In genomic region chr7:44925468-44925867, GRCm38 (mm10) we compare ENCODE assay signal across 10 mouse cellular contexts. TPM values are rescaled to one million over a fixed set of nuclear protein-coding genes. Genes with fewer than 3 reads are reported as not detected.
DNase-seq lines count a peak whose midpoint lies in the region; ATAC-seq lines count a peak whose summit lies in the region.
"Had no signal": no experiment of that assay in that cellular context is flagged by ENCODE, and none has a peak within 500 bp of the region (broad histone marks: within the 10 kb centered on the region; RNA-seq: fewer than 3 reads in every experiment).

No protein-coding gene starts in this region.

- ATAC-seq in heart, embryonic 11.5 days (replicated peaks; ENCODE audit: insufficient number of reproducible peaks, low FRiP score, low TSS enrichment), result no peak
- no peak for ATAC-seq in erythroid progenitor cell, adult 5-6 weeks (replicated peaks; ENCODE audit: low FRiP score, poor library complexity, severe bottlenecking)

- H3K9me3 ChIP-seq in heart, embryonic 11.5 days (replicated peaks; ENCODE audit: control insufficient read depth, low read length), result no peaks in the 10 kb centered on the region

- no peaks in the 10 kb centered on the region for H3K27me3 ChIP-seq in heart, embryonic 11.5 days (ENCODE audit: control insufficient read depth, insufficient read depth, low read length)

- WGBS in heart, embryonic 11.5 days (ENCODE audit: insufficient replicate concordance), result 74% methylated on average over 3 of the region's 3 CpGs

- H3K4me3 ChIP-seq in heart, embryonic 11.5 days (ENCODE audit: low read depth, low read length), result no peak overlapping the region
- H3K4me3 ChIP-seq: myocyte had no signal

- no peak overlapping the region for H3K9ac ChIP-seq in heart, embryonic 11.5 days (ENCODE audit: low read depth, low read length)

- peaks cover 23% of the 10 kb centered on the region for H3K36me3 ChIP-seq in heart, embryonic 11.5 days (ENCODE audit: control insufficient read depth, insufficient read depth, low read length)

- H3K4me1 ChIP-seq in heart, embryonic 11.5 days (ENCODE audit: control insufficient read depth, insufficient read depth, low read length), result peaks cover 14% of the 10 kb centered on the region

- no peak overlapping the region for H3K27ac ChIP-seq in heart, embryonic 11.5 days (ENCODE audit: low read depth, low read length)

- intact Hi-C loops in heart, postnatal 10 days (cut with DNase I), result no loop called here

- peak; percentile 30 to 45 for DNase-seq in heart, postnatal 10 days
- DNase-seq in urinary bladder, postnatal 14 days (ENCODE audit: low spot score), result peak; percentile 33
- DNase-seq in urinary bladder, adult 2 months (ENCODE audit: low spot score), result no peak
- peak; percentile 30 for DNase-seq in forelimb bud, embryonic 11.5 days (ENCODE audit: low read depth, low spot score)
- no peak for DNase-seq in heart, adult 8-10 months (ENCODE audit: low spot score)
- no peak for DNase-seq in urinary bladder, adult 18-20 months (ENCODE audit: low spot score in 2 of 2)

- H3K4me2 ChIP-seq in heart, embryonic 11.5 days, result no peak overlapping the region

RNA-seq across cellular contexts. Expression of gene Ap2a1, which starts 3.8 kb away (rescaled TPM):
- total RNA-seq in heart, postnatal 10 days (2021), result 10 to 100 TPM; 90.9 to 91.1 TPM
- 69.1 and 77.3 TPM in 2 replicates for polyA plus RNA-seq in heart, embryonic 11.5 days (2014; fragmentation: Nextera tagmentation; extraction: Ambion mirVana)
- polyA plus RNA-seq in urinary bladder, adult 2 months (2012; rRNA removed), result 74.2 and 77.7 TPM in 2 replicates
- total RNA-seq in erythroid progenitor cell, adult 5-6 weeks (2015; ENCODE audit: low replicate concordance), result 93.0 and 93.9 TPM in 2 replicates
- total RNA-seq in erythroid progenitor cell, adult 5-6 weeks (2017; ENCODE audit: low replicate concordance), result 46.2 and 74.2 TPM in 2 replicates
- total RNA-seq in heart, adult 8-10 months (2022), result 10 to 100 TPM; 61.0 to 74.9 (median 67.2) TPM

RNA-seq across cellular contexts. Expression of gene Tsks, which starts 17.5 kb away (rescaled TPM):
- total RNA-seq in heart, postnatal 10 days (2021), result not detected
- not detected in 2 replicates for polyA plus RNA-seq in heart, embryonic 11.5 days (2014; fragmentation: Nextera tagmentation; extraction: Ambion mirVana)
- 0.03 and 0.08 TPM in 2 replicates for polyA plus RNA-seq in urinary bladder, adult 2 months (2012; rRNA removed)
- total RNA-seq in erythroid progenitor cell, adult 5-6 weeks (2015; ENCODE audit: low replicate concordance), result not detected in 2 replicates
- total RNA-seq in erythroid progenitor cell, adult 5-6 weeks (2017; ENCODE audit: low replicate concordance), result not detected in 2 replicates
- not detected for total RNA-seq in heart, adult 8-10 months (2022)
- polyA plus RNA-seq: large intestine, adult 2 months; myocyte had no signal

RNA-seq across cellular contexts. Expression of gene Fuz, which starts 29.6 kb away (rescaled TPM):
- total RNA-seq in heart, postnatal 10 days (2021), result 10 to 100 TPM; 12.2 to 18.2 TPM
- polyA plus RNA-seq in heart, embryonic 11.5 days (2014; fragmentation: Nextera tagmentation; extraction: Ambion mirVana), result 12.2 and 12.8 TPM in 2 replicates
- 47.7 and 53.9 TPM in 2 replicates for polyA plus RNA-seq in urinary bladder, adult 2 months (2012; rRNA removed)
- total RNA-seq in erythroid progenitor cell, adult 5-6 weeks (2015; ENCODE audit: low replicate concordance), result 2.5 and 6.5 TPM in 2 replicates
- total RNA-seq in erythroid progenitor cell, adult 5-6 weeks (2017; ENCODE audit: low replicate concordance), result 4.5 and 6.7 TPM in 2 replicates
- total RNA-seq in heart, adult 8-10 months (2022), result 10 to 100 TPM; 14.9 to 18.5 (median 17.4) TPM

RNA-seq across cellular contexts. Expression of gene Med25, which starts 33.0 kb away (rescaled TPM):
- 10 to 100 TPM; 67.7 to 77.1 TPM for total RNA-seq in heart, postnatal 10 days (2021)
- 47.3 and 51.9 TPM in 2 replicates for polyA plus RNA-seq in heart, embryonic 11.5 days (2014; fragmentation: Nextera tagmentation; extraction: Ambion mirVana)
- 57.8 and 66.1 TPM in 2 replicates for polyA plus RNA-seq in urinary bladder, adult 2 months (2012; rRNA removed)
- 10.1 and 18.0 TPM in 2 replicates for total RNA-seq in erythroid progenitor cell, adult 5-6 weeks (2015; ENCODE audit: low replicate concordance)
- total RNA-seq in erythroid progenitor cell, adult 5-6 weeks (2017; ENCODE audit: low replicate concordance), result 8.0 and 11.3 TPM in 2 replicates
- 10 to 100 TPM; 79.8 to 88.1 (median 85.0) TPM for total RNA-seq in heart, adult 8-10 months (2022)

RNA-seq across cellular contexts. Expression of gene Cpt1c, which starts 49.2 kb away (rescaled TPM):
- total RNA-seq in heart, postnatal 10 days (2021), result 1 to 10 TPM; 4.1 to 6.2 TPM
- polyA plus RNA-seq in heart, embryonic 11.5 days (2014; fragmentation: Nextera tagmentation; extraction: Ambion mirVana), result 10.0 and 10.5 TPM in 2 replicates
- polyA plus RNA-seq in urinary bladder, adult 2 months (2012; rRNA removed), result 26.1 and 26.8 TPM in 2 replicates
- 1.1 TPM in 1 of 2 replicates, not detected in the other for total RNA-seq in erythroid progenitor cell, adult 5-6 weeks (2015; ENCODE audit: low replicate concordance)
- 1.7 TPM in 1 of 2 replicates, not detected in the other for total RNA-seq in erythroid progenitor cell, adult 5-6 weeks (2017; ENCODE audit: low replicate concordance)
- total RNA-seq in heart, adult 8-10 months (2022), result 1 to 10 TPM; 1.4 to 2.7 (median 1.8) TPM

Comparison
In these comparisons a context has a peak if more than half of its experiments do, and no peak if none do; other contexts are left out.
1. DNase-seq: peak in heart, postnatal 10 days (2 of 2), urinary bladder, postnatal 14 days (single experiment) and forelimb bud, embryonic 11.5 days (single experiment); none in urinary bladder, adult 2 months (single experiment), heart, adult 8-10 months (single experiment) and urinary bladder, adult 18-20 months (0 of 2).